Comparison of ENCODE assay signal across 21 mouse cellular contexts in genomic region chr11:80136786-80137185, GRCm38 (mm10). TPM values are rescaled to one million over a fixed set of nuclear protein-coding genes. Genes with fewer than 3 reads are reported as not detected.
DNase-seq lines count a peak whose midpoint lies in the region; ATAC-seq and TF ChIP-seq lines count a peak whose summit lies in the region.
"Had no signal": no experiment of that assay in that cellular context is flagged by ENCODE, and none has a peak within 500 bp of the region (broad histone marks: within the 10 kb centered on the region; RNA-seq: fewer than 3 reads in every experiment).

No protein-coding gene starts in this region.

- H3K4me3 ChIP-seq in layer of hippocampus, adult 2 months = no peak overlapping the region
- peak overlapping the region; percentile 94 for H3K4me3 ChIP-seq in E14TG2a.4 (replicated peaks; ENCODE audit: low read length)
- no peak overlapping the region for H3K4me3 ChIP-seq in forebrain, embryonic 15.5 days
- H3K4me3 ChIP-seq: forebrain, embryonic 10.5 days; heart, embryonic 15.5 days; midbrain, embryonic 15.5 days; neural tube, embryonic 15.5 days had no signal

- H3K4me2 ChIP-seq in forebrain, embryonic 15.5 days (replicated peaks) = no peak overlapping the region
- H3K4me2 ChIP-seq: heart, embryonic 15.5 days; liver, embryonic 11.5 days; midbrain, embryonic 15.5 days; neural tube, embryonic 15.5 days had no signal

- TF ChIP-seq CTCF in layer of hippocampus, adult 2 months (conservative IDR thresholded peaks at IDR 0.05) = no peak
- TF ChIP-seq CTCF in E14TG2a.4 (conservative IDR thresholded peaks at IDR 0.05; ENCODE audit: low read length) = no peak

- DNase-seq in layer of hippocampus, adult 2 months (ENCODE audit: low spot score in 2 of 2) = peak in 1 of 2 experiments; percentile 41
- no peak for DNase-seq in layer of hippocampus, postnatal 25 days (ENCODE audit: extremely low spot score in 1 of 2, low spot score in 1 of 2)
- peak; percentile 50 for DNase-seq in 3T3-L1 (ENCODE audit: low read depth, low spot score)
- DNase-seq in ZHBTc4 (ENCODE audit: low read depth, low spot score) = peak; percentile 48
- DNase-seq in frontal cortex, postnatal 14 days (ENCODE audit: low spot score in 2 of 2) = no peak
- DNase-seq: cerebellum, postnatal 36 days; gastrocnemius, postnatal 10 days; heart, adult 18-20 months; heart, postnatal 4 days; kidney, postnatal 36 days; right cerebral cortex, postnatal 14 days had no signal

- H3K4me1 ChIP-seq in E14TG2a.4 (replicated peaks; ENCODE audit: low read depth, low read length) = peaks cover 73% of the 10 kb centered on the region
- H3K4me1 ChIP-seq in forebrain, embryonic 15.5 days = peaks cover 14% of the 10 kb centered on the region

- no peak for ATAC-seq in forebrain, embryonic 15.5 days (replicated peaks)
- ATAC-seq: hindbrain, embryonic 16.5 days; intestine, embryonic 16.5 days; midbrain, embryonic 15.5 days had no signal

- no peaks in the 10 kb centered on the region for H3K9me3 ChIP-seq in E14TG2a.4 (ENCODE audit: low read length)
- no peaks in the 10 kb centered on the region for H3K9me3 ChIP-seq in forebrain, embryonic 15.5 days
- H3K9me3 ChIP-seq: forebrain, embryonic 10.5 days; heart, embryonic 15.5 days; midbrain, embryonic 15.5 days; neural tube, embryonic 15.5 days had no signal

- H3K27ac ChIP-seq in layer of hippocampus, adult 2 months = peak overlapping the region; percentile 62; the same call in 1 of the 2 replicates
- H3K27ac ChIP-seq in forebrain, embryonic 15.5 days (replicated peaks) = no peak overlapping the region
- H3K27ac ChIP-seq: forebrain, embryonic 10.5 days; heart, embryonic 15.5 days; midbrain, embryonic 15.5 days; neural tube, embryonic 15.5 days had no signal

- H3K9ac ChIP-seq in forebrain, embryonic 15.5 days (replicated peaks) = no peak overlapping the region
- H3K9ac ChIP-seq: heart, embryonic 15.5 days; midbrain, embryonic 15.5 days; neural tube, embryonic 15.5 days had no signal

- no peaks in the 10 kb centered on the region for H3K27me3 ChIP-seq in E14TG2a.4 (ENCODE audit: insufficient read depth, low read length)
- no peaks in the 10 kb centered on the region for H3K27me3 ChIP-seq in forebrain, embryonic 15.5 days
- H3K27me3 ChIP-seq: heart, embryonic 15.5 days; midbrain, embryonic 15.5 days; neural tube, embryonic 15.5 days had no signal

- 91% methylated on average over 13 of the region's 13 CpGs for WGBS in forebrain, embryonic 15.5 days

- peaks cover 66% of the 10 kb centered on the region for H3K36me3 ChIP-seq in E14TG2a.4 (ENCODE audit: insufficient read depth, low read length)
- H3K36me3 ChIP-seq in forebrain, embryonic 15.5 days = peaks cover 41% of the 10 kb centered on the region

RNA-seq across cellular contexts. Expression of gene Tefm, which starts 5.2 kb away (rescaled TPM):
- total RNA-seq in layer of hippocampus, adult 2 months (2021) = 10 to 100 TPM in 1 of 2 experiments, 1 to 10 TPM in 1; 8.8 to 10.9 TPM
- 10 to 100 TPM in 1 of 2 experiments, 1 to 10 TPM in 1; 9.2 to 10.8 TPM for total RNA-seq in layer of hippocampus, postnatal 25 days (2021)
- 28.2 and 30.7 TPM in 2 replicates for polyA plus RNA-seq in forebrain, embryonic 15.5 days (2015; fragmentation: Nextera tagmentation; extraction: Ambion mirVana)

RNA-seq across cellular contexts. Expression of gene Adap2, which starts 17.1 kb away (rescaled TPM):
- 1 to 10 TPM; 6.1 to 8.2 TPM for total RNA-seq in layer of hippocampus, adult 2 months (2021)
- total RNA-seq in layer of hippocampus, postnatal 25 days (2021) = 1 to 10 TPM; 7.0 to 7.4 TPM
- 2.7 and 3.3 TPM in 2 replicates for polyA plus RNA-seq in forebrain, embryonic 15.5 days (2015; fragmentation: Nextera tagmentation; extraction: Ambion mirVana)
- total RNA-seq: megakaryocyte-erythroid progenitor cell, adult 5-6 weeks had no signal

RNA-seq across cellular contexts. Expression of gene Rnf135, which starts 46.9 kb away (rescaled TPM):
- total RNA-seq in layer of hippocampus, adult 2 months (2021) = 1 to 10 TPM; 4.1 to 4.9 TPM
- total RNA-seq in layer of hippocampus, postnatal 25 days (2021) = 1 to 10 TPM; 3.5 to 3.9 TPM
- polyA plus RNA-seq in forebrain, embryonic 15.5 days (2015; fragmentation: Nextera tagmentation; extraction: Ambion mirVana) = 3.0 and 3.3 TPM in 2 replicates

RNA-seq across cellular contexts. Expression of gene Atad5, which starts 47.6 kb away (rescaled TPM):
- total RNA-seq in layer of hippocampus, adult 2 months (2021) = 1 to 10 TPM; 3.6 to 4.2 TPM
- total RNA-seq in layer of hippocampus, postnatal 25 days (2021) = 1 to 10 TPM; 3.5 to 4.1 TPM
- 8.7 and 9.2 TPM in 2 replicates for polyA plus RNA-seq in forebrain, embryonic 15.5 days (2015; fragmentation: Nextera tagmentation; extraction: Ambion mirVana)

RNA-seq across cellular contexts. Expression of gene Crlf3, which starts 56.0 kb away (rescaled TPM):
- 10 to 100 TPM; 25.7 to 26.2 TPM for total RNA-seq in layer of hippocampus, adult 2 months (2021)
- total RNA-seq in layer of hippocampus, postnatal 25 days (2021) = 10 to 100 TPM; 16.7 to 22.1 TPM
- polyA plus RNA-seq in forebrain, embryonic 15.5 days (2015; fragmentation: Nextera tagmentation; extraction: Ambion mirVana) = 19.6 and 21.2 TPM in 2 replicates

Comparison
In these comparisons a context has a peak if more than half of its experiments do, and no peak if none do; other contexts are left out.
1. DNase-seq: peak in 3T3-L1 (single experiment) and ZHBTc4 (single experiment); none in layer of hippocampus, postnatal 25 days (0 of 2) and frontal cortex, postnatal 14 days (0 of 2).